Mouse (Mus musculus) bone marrow macrophage, adult 2 months (primary cell): ENCODE results near the gene Bmpr1b. TPM values are rescaled to one million over a fixed set of nuclear protein-coding genes. Genes with fewer than 3 reads are reported as not detected.

Experiments
- H3K27ac ChIP-seq: 2 replicates; pipeline ENCODE4 v1.5.1; 2012; ENCODE audit warnings: low read depth, low read length; ENCODE audit not compliant: insufficient read depth
- H3K4me1 ChIP-seq: 2 replicates; pipeline ENCODE4 v1.6.1; 2012; ENCODE audit warnings: low read length; ENCODE audit not compliant: control insufficient read depth, insufficient read depth
- H3K4me3 ChIP-seq: 2 replicates; pipeline ENCODE4 v1.5.1; 2012; ENCODE audit warnings: mild to moderate bottlenecking, low read length, moderate library complexity; ENCODE audit not compliant: insufficient read depth
- CTCF ChIP-seq: IDR thresholded peaks from 2 replicates; pipeline ENCODE4 v1.5.1; 2012; ENCODE audit warnings: low read depth, mild to moderate bottlenecking, low read length, moderate library complexity
- POLR2A ChIP-seq: IDR thresholded peaks from 2 replicates; pipeline ENCODE4 v1.6.1; 2012; ENCODE audit warnings: mild to moderate bottlenecking, low read depth, low read length, borderline replicate concordance
- polyA plus RNA-seq: library from polyadenylated mRNA; stranded (reverse); fragments of >200 nt; gene quantifications from 2 replicates; pipeline ENCODE4 v1.2.4, GENCODE M21; 2012; ENCODE audit not compliant: missing spikeins, insufficient read depth, insufficient read length

The Bmpr1b gene
- polyA plus RNA-seq, 1 experiment, result not detected

- Histone ChIP-seq H3K4me3 (no peak overlapping the region), H3K4me1 (peaks cover 13% of the 10 kb centered on the region), H3K27ac (no peak overlapping the region)
- TF ChIP-seq POLR2A, result no peak
- TF ChIP-seq CTCF, result no peak
Measured at GRCm38 (mm10) chr3:142089684-142090083, 79.5 kb downstream of the Bmpr1b start.

- Histone ChIP-seq H3K4me1 (peaks cover 13% of the 10 kb centered on the region), H3K4me3 (no peak overlapping the region), H3K27ac (peak overlapping the region; percentile 92)
- no peak for TF ChIP-seq POLR2A
- TF ChIP-seq CTCF, result no peak
Measured at GRCm38 (mm10) chr3:142085938-142086337, 83.3 kb downstream of the Bmpr1b start.

GRCm38 (mm10) chr3:142084091-142084490 is 85.1 kb downstream of the Bmpr1b start:
- Histone ChIP-seq H3K27ac (no peak overlapping the region), H3K4me1 (peaks cover 13% of the 10 kb centered on the region), H3K4me3 (no peak overlapping the region)
- TF ChIP-seq POLR2A, result no peak
- TF ChIP-seq CTCF, result no peak

GRCm38 (mm10) chr3:142077723-142078302 is 91.4 kb downstream of the Bmpr1b start:
- Histone ChIP-seq H3K4me3 (no peak overlapping the region), H3K4me1 (no peaks in the 10 kb centered on the region), H3K27ac (no peak overlapping the region)
- TF ChIP-seq CTCF (no peak), POLR2A (no peak)

GRCm38 (mm10) chr3:142071601-142072000 is 97.6 kb downstream of the Bmpr1b start:
- no peak overlapping the region for H3K27ac ChIP-seq
- H3K4me3 ChIP-seq, result no peak overlapping the region
- H3K4me1 ChIP-seq, result peaks cover 5% of the 10 kb centered on the region
- no peak for TF ChIP-seq POLR2A
- no peak for TF ChIP-seq CTCF

- H3K4me1 ChIP-seq, result peaks cover 8% of the 10 kb centered on the region
- H3K4me3 ChIP-seq, result no peak overlapping the region
- TF ChIP-seq CTCF (no peak), POLR2A (no peak)
- H3K27ac ChIP-seq, result 0 out of 2 replicates have a peak overlapping the region, but pooled peaks have one; percentile 1
Measured at GRCm38 (mm10) chr3:142066792-142067346, 102.4 kb downstream of the Bmpr1b start.

GRCm38 (mm10) chr3:142065111-142065510 is 104.1 kb downstream of the Bmpr1b start:
- TF ChIP-seq CTCF, result no peak
- no peak for TF ChIP-seq POLR2A
- no peak overlapping the region for H3K4me3 ChIP-seq
- H3K4me1 ChIP-seq, result peaks cover 8% of the 10 kb centered on the region
- no peak overlapping the region for H3K27ac ChIP-seq

GRCm38 (mm10) chr3:142063536-142064226 is 105.5 kb downstream of the Bmpr1b start:
- Histone ChIP-seq H3K27ac (no peak overlapping the region), H3K4me3 (no peak overlapping the region), H3K4me1 (peaks cover 8% of the 10 kb centered on the region)
- TF ChIP-seq POLR2A (no peak), CTCF (no peak)

GRCm38 (mm10) chr3:142061267-142061666 is 108.0 kb downstream of the Bmpr1b start:
- no peaks in the 10 kb centered on the region for H3K4me1 ChIP-seq
- TF ChIP-seq CTCF (no peak), POLR2A (no peak)
- no peak overlapping the region for H3K27ac ChIP-seq
- no peak overlapping the region for H3K4me3 ChIP-seq

GRCm38 (mm10) chr3:142059890-142060289 is 109.3 kb downstream of the Bmpr1b start:
- no peak overlapping the region for H3K4me3 ChIP-seq
- no peak overlapping the region for H3K27ac ChIP-seq
- TF ChIP-seq POLR2A (no peak), CTCF (no peak)
- no peaks in the 10 kb centered on the region for H3K4me1 ChIP-seq
